Mouse (Mus musculus) heart, adult 2 months (tissue): ENCODE measurements at regions not wholly inside any gene's neighbourhood (a gene's known extent, or its start where the extent isn't known, plus 50 kb on each side); places are given as distances from the start of the nearest gene placed in this dataset.

Source experiments
- CTCF ChIP-seq: fragments of 200-600 bp; IDR thresholded peaks from 2 replicates; pipeline ENCODE4 v1.8.1; 2022; ENCODE audit warnings: antibody characterized with exemption, mild to moderate bottlenecking, moderate library complexity
- EP300 ChIP-seq: fragments of 200-500 bp; IDR thresholded peaks from 2 replicates; pipeline ENCODE4 v1.6.1; 2011; ENCODE audit warnings: low read depth, low read length, control low read depth; ENCODE audit not compliant: insufficient read depth
- POLR2A ChIP-seq: fragments of 200-500 bp; IDR thresholded peaks from 2 replicates; pipeline ENCODE4 v1.6.1; 2011; ENCODE audit warnings: mild to moderate bottlenecking, low read depth, low read length, control low read depth; ENCODE audit not compliant: insufficient read depth

DNA sequence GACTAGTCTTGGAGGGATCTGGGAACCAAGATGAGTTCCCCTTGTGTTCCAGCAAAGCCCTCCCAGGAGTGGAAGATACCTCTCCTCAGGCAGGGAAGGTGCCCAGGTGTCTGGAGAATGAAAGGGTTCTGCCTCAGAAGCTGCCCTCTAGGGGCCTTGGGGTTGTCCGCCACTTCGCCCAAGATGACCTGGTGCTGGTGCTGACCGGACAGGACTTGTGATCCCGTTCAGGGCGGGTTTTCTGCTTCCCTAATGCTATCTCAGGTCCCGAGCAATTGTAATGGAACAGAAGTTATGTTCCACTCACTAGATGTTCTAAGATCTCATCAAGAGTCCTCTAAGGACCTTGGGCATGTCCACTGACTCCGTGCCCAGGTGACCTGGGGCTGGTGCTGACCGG, 1726.6 kb upstream of the Pcdh20 start:
- TF ChIP-seq POLR2A (no peak), CTCF (no peak), EP300 (no peak)
